Mouse (Mus musculus) kidney, postnatal 0 days (tissue): ENCODE measurements around the gene Map3k6. TPM values are rescaled to one million over a fixed set of nuclear protein-coding genes. Genes with fewer than 3 reads are reported as not detected.
A peak's percentile ranks its signal among the peaks of the same experiment; 100 is the strongest.

Experiments used
- ATAC-seq: fragments of 200-750 bp; cut with Nextera tagmentation; replicated peaks from 2 replicates; pipeline ENCODE4 v1.8.0; 2017; ENCODE audit warnings: low read depth, moderate number of reproducible peaks, moderate TSS enrichment, moderate library complexity; ENCODE audit not compliant: low FRiP score
- DNase-seq: peaks from one replicate; pipeline ENCODE4 v3.0.0-alpha.2; 2016; ENCODE audit warnings: low spot score
- H3K27ac ChIP-seq: fragments of 300-500 bp; sonication (generic); 2 replicates; pipeline ENCODE4 v1.5.1; 2014; ENCODE audit warnings: mild to moderate bottlenecking
- H3K27me3 ChIP-seq: fragments of 300-500 bp; sonication (generic); 2 replicates; pipeline ENCODE4 v1.6.1; 2014; ENCODE audit warnings: low read length, mixed read lengths; ENCODE audit not compliant: insufficient read depth
- H3K36me3 ChIP-seq: fragments of 300-500 bp; sonication (generic); 2 replicates; pipeline ENCODE4 v1.6.1; 2014; ENCODE audit warnings: low read length, mixed read lengths; ENCODE audit not compliant: insufficient read depth
- H3K4me1 ChIP-seq: fragments of 300-500 bp; sonication (generic); replicated peaks from 2 replicates; pipeline ENCODE4 v1.6.1; 2014; ENCODE audit warnings: antibody characterized with exemption, low read length, mixed read lengths; ENCODE audit not compliant: insufficient read depth
- H3K4me2 ChIP-seq: fragments of 300-500 bp; sonication (generic); 2 replicates; pipeline ENCODE4 v1.6.1; 2014; ENCODE audit warnings: mild to moderate bottlenecking, low read length, moderate library complexity, mixed read lengths
- H3K4me3 ChIP-seq: fragments of 300-500 bp; sonication (generic); replicated peaks from 2 replicates; pipeline ENCODE4 v1.5.1; 2014; ENCODE audit warnings: low read depth, low read length
- H3K9ac ChIP-seq: fragments of 300-500 bp; sonication (generic); 2 replicates; pipeline ENCODE4 v1.6.1; 2014; ENCODE audit warnings: low read depth, low read length
- H3K9me3 ChIP-seq: fragments of 300-500 bp; sonication (generic); replicated peaks from 2 replicates; pipeline ENCODE4 v1.6.1; 2016; ENCODE audit warnings: low read length, inconsistent platforms, mixed read lengths
- CTCF ChIP-seq: IDR thresholded peaks from 2 replicates; pipeline ENCODE4 v1.5.1; 2016; ENCODE audit warnings: antibody characterized with exemption, low read depth, mild to moderate bottlenecking, moderate library complexity
- WGBS: fragments of 180-500 bp; shearing (Covaris S2); extraction: QIAGEN DNeasy Blood & Tissue Kit; methylation state at CpG from one replicate; pipeline ENCODE4 v1.1.7; 2014; 5-methylcytosine and 5-hydroxymethylcytosine counted together
- polyA plus RNA-seq: library from polyadenylated mRNA; unstranded; fragments of >200 nt; fragmentation: Nextera tagmentation; extraction: Ambion mirVana; gene quantifications from 2 replicates; pipeline ENCODE4 v1.2.1, GENCODE M21; 2015

Map3k6 gene
- polyA plus RNA-seq, 1 experiment from 2014 or later = 4.2 TPM

- Histone ChIP-seq H3K27me3 (no peaks in the 10 kb centered on the region), H3K4me1 (no peaks in the 10 kb centered on the region), H3K4me3 (no peak overlapping the region), H3K36me3 (peaks cover 44% of the 10 kb centered on the region), H3K4me2 (no peak overlapping the region), H3K9me3 (no peaks in the 10 kb centered on the region), H3K9ac (no peak overlapping the region), H3K27ac (no peak overlapping the region)
- TF ChIP-seq CTCF = no peak
- DNase-seq = no peak
- no peak for ATAC-seq
- WGBS = 91% methylated on average over 3 of the region's 3 CpGs
Measured at GRCm38 (mm10) chr4:133269596-133269995, 29.0 kb downstream of the Map3k6 start.

DNA sequence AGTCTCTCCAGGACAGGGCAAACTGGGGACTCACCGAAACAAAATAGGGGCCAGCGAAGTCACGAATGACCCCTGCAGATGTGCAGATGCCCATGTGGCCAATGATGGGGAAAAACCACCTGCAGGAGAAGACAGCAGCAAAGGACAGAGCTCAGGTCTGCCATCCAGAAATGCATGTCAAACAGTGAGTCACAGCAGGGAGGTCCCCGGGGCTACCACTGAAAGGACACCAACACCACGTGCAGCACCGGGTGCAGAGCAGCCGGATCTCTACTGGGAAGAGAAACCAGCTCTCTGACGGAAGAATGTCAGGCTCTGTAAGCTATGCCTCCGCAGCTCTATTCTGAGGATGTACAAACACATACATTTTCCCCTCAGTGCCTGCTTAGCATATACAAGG lies 30.3 kb downstream of the Map3k6 start:
- no peak for DNase-seq
- Histone ChIP-seq H3K36me3 (peaks cover 35% of the 10 kb centered on the region), H3K9me3 (no peaks in the 10 kb centered on the region), H3K27ac (no peak overlapping the region), H3K9ac (no peak overlapping the region), H3K4me2 (no peak overlapping the region), H3K4me3 (no peak overlapping the region), H3K27me3 (no peaks in the 10 kb centered on the region), H3K4me1 (no peaks in the 10 kb centered on the region; the same call in 1 of the 2 replicates)
- no peak for ATAC-seq
- TF ChIP-seq CTCF = no peak
- WGBS = 91% methylated on average over 9 of the region's 9 CpGs

GRCm38 (mm10) chr4:133277104-133278026 lies 36.7 kb downstream of the Map3k6 start, which contains the start of gene Tmem222:
Gene Tmem222, minus strand, starts transcription at chr4:133277792.
- peak within 1 kb of the TSS; percentile 80 for H3K4me2 ChIP-seq
- H3K9me3 ChIP-seq = no peaks in the 10 kb centered on the region
- H3K27me3 ChIP-seq = no peaks in the 10 kb centered on the region
- H3K36me3 ChIP-seq = no peaks in the 10 kb centered on the region
- peak within 1 kb of the TSS; percentile 82 for H3K27ac ChIP-seq
- WGBS = under 1% methylated on average over 73 of the region's 73 CpGs
- ATAC-seq (peak; percentile 95), DNase-seq (peak; percentile 97)
- peaks cover 6% of the 10 kb centered on the region for H3K4me1 ChIP-seq
- no peak for TF ChIP-seq CTCF
- peak within 1 kb of the TSS; percentile 75 for H3K9ac ChIP-seq
- peak within 1 kb of the TSS; percentile 55 for H3K4me3 ChIP-seq

DNA sequence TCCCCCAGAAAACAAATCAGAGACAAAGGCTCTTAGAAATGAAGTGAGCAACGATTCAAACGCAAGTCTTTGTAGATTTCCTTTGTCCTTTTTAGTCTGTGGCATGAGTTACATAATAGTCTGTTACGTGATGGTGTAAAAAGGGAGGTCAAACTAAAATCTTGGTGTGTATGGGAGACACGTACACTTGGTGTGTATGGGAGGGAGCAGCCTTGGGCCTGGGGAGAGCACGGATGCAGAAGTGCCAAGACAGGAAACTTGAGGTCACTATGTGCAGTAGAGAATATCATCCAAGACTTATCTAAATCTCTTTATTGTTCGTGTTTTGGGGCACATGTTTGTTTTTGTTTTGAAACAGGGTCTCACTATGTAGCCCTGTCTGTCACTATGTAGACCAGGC lies 37.4 kb downstream of the Map3k6 start:
- ATAC-seq (no peak), DNase-seq (no peak)
- peaks cover 6% of the 10 kb centered on the region for H3K4me1 ChIP-seq
- H3K27me3 ChIP-seq = no peaks in the 10 kb centered on the region
- H3K4me2 ChIP-seq = peak overlapping the region; percentile 80
- H3K36me3 ChIP-seq = no peaks in the 10 kb centered on the region
- 20% methylated on average over 6 of the region's 6 CpGs for WGBS
- TF ChIP-seq CTCF = no peak
- H3K9ac ChIP-seq = peak overlapping the region; percentile 75; the same call in 1 of the 2 replicates
- H3K9me3 ChIP-seq = no peaks in the 10 kb centered on the region
- H3K4me3 ChIP-seq = peak overlapping the region; percentile 55
- peak overlapping the region; percentile 82 for H3K27ac ChIP-seq

GRCm38 (mm10) chr4:133278482-133278881 lies 37.9 kb downstream of the Map3k6 start:
- WGBS = 85% methylated on average over 3 of the region's 3 CpGs
- ATAC-seq = no peak
- no peaks in the 10 kb centered on the region for H3K27me3 ChIP-seq
- H3K4me3 ChIP-seq = 0 out of 2 replicates have a peak overlapping the region, but pooled peaks have one; percentile 55
- H3K36me3 ChIP-seq = no peaks in the 10 kb centered on the region
- H3K4me2 ChIP-seq = peak overlapping the region; percentile 80
- H3K9me3 ChIP-seq = no peaks in the 10 kb centered on the region
- peaks cover 6% of the 10 kb centered on the region for H3K4me1 ChIP-seq
- DNase-seq = no peak
- no peak for TF ChIP-seq CTCF
- peak overlapping the region; percentile 82; the same call in 1 of the 2 replicates for H3K27ac ChIP-seq
- H3K9ac ChIP-seq = no peak overlapping the region

- ATAC-seq = no peak
- WGBS = 33% methylated on average over 7 of the region's 7 CpGs
- H3K9ac ChIP-seq = no peak overlapping the region
Measured at GRCm38 (mm10) chr4:133281513-133281912, 40.9 kb downstream of the Map3k6 start.

More at GRCm38 (mm10) chr4:133281513-133281912, 40.9 kb downstream of the Map3k6 start:
- H3K27ac ChIP-seq = no peak overlapping the region
- peaks cover 3% of the 10 kb centered on the region; the same call in 1 of the 2 replicates for H3K4me1 ChIP-seq
- TF ChIP-seq CTCF = no peak
- no peak for DNase-seq
- H3K4me3 ChIP-seq = no peak overlapping the region
- H3K27me3 ChIP-seq = no peaks in the 10 kb centered on the region
- no peaks in the 10 kb centered on the region for H3K36me3 ChIP-seq
- no peak overlapping the region for H3K4me2 ChIP-seq
- H3K9me3 ChIP-seq = no peaks in the 10 kb centered on the region
